Comparison of ENCODE assay signal across 7 mouse cellular contexts in the genomic region with DNA sequence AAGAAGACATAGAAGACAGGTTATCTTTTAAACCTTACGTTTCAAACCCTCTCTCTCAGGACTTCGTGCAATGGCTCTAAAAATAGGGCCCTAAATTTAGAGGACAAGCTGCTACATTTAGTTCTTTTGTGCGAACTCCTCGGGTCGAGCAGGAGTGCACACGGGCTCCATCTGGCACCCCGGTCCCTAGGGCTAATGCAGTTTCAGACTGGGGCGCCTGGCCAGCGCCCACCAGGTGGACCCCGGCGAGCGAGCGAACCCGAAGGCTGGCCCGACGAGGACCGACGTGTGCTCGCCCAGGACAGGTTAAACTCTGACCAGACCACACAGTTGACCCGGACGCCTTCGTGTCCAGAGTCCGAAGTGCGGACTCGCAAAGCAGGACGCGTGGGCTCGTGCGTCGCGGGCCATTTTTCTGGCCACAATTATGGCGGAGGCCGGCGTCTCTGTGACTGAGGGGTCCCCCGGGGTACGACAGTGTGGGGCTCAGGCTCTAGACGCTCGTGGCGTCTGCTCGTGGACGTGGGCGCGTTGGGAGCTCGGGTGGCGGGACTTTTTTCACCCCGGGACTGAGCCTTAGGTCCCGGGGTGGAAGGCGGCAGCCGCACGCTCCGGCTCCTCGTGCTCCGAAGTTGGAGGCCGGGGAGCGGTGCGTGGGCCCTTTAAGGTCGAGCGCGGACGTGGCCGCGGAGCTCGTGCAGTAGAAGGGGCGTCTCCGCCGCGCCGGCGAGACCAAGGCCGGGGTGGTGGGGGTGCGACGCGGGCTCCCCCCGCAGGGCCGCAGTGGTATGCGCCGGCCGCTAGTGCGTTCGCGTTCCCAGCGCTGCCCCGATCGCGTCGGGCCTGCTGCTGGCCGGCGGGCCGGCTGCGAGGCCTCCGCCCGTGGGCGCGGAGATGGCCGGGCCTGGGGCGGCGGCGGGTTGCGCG. TPM values are rescaled to one million over a fixed set of nuclear protein-coding genes. Genes with fewer than 3 reads are reported as not detected.
A peak's percentile ranks its signal among the peaks of the same experiment; 100 is the strongest.
DNase-seq lines count a peak whose midpoint lies in the region; ATAC-seq and TF ChIP-seq lines count a peak whose summit lies in the region.

No protein-coding gene starts in this region.

- H3K27me3 ChIP-seq in embryonic facial prominence, embryonic 11.5 days (ENCODE audit: control insufficient read depth, insufficient read depth, low read length): no peaks in the 10 kb centered on the region
- no peaks in the 10 kb centered on the region for H3K27me3 ChIP-seq in kidney, adult 2 months (replicated peaks; ENCODE audit: control insufficient read depth, insufficient read depth, low read length)
- H3K27me3 ChIP-seq in limb, embryonic 12.5 days: no peaks in the 10 kb centered on the region
- no peaks in the 10 kb centered on the region for H3K27me3 ChIP-seq in midbrain, embryonic 15.5 days (replicated peaks)
- no peaks in the 10 kb centered on the region for H3K27me3 ChIP-seq in spleen, adult 2 months (ENCODE audit: control insufficient read depth, insufficient read depth, low read length)

- H3K36me3 ChIP-seq in embryonic facial prominence, embryonic 11.5 days (replicated peaks; ENCODE audit: control insufficient read depth, insufficient read depth, low read depth, low read length): no peaks in the 10 kb centered on the region
- no peaks in the 10 kb centered on the region for H3K36me3 ChIP-seq in kidney, adult 2 months (ENCODE audit: control insufficient read depth, insufficient read depth, low read length)
- peaks cover under 1% of the 10 kb centered on the region; the same call in 1 of the 2 replicates for H3K36me3 ChIP-seq in limb, embryonic 12.5 days
- H3K36me3 ChIP-seq in midbrain, embryonic 15.5 days (replicated peaks): no peaks in the 10 kb centered on the region
- H3K36me3 ChIP-seq in spleen, adult 2 months (ENCODE audit: control insufficient read depth, insufficient read depth, low read length): no peaks in the 10 kb centered on the region

- peak overlapping the region; percentile 82 for H3K4me3 ChIP-seq in embryonic facial prominence, embryonic 11.5 days (ENCODE audit: low read depth, low read length)
- H3K4me3 ChIP-seq in kidney, adult 2 months (ENCODE audit: insufficient read depth, low read depth, low read length): peak overlapping the region; percentile 53
- H3K4me3 ChIP-seq in limb, embryonic 12.5 days (replicated peaks): peak overlapping the region; percentile 86
- H3K4me3 ChIP-seq in midbrain, embryonic 15.5 days: peak overlapping the region; percentile 87
- peak overlapping the region; percentile 89 for H3K4me3 ChIP-seq in spleen, adult 2 months (ENCODE audit: extremely low read depth, insufficient read depth, insufficient read length)

- DNase-seq in adrenal gland, postnatal 14 days: peak; percentile 96
- DNase-seq in embryonic facial prominence, embryonic 11.5 days (ENCODE audit: low spot score): peak; percentile 90
- peak; percentile 93 to 97 for DNase-seq in heart, adult 18-20 months
- peak; percentile 96 for DNase-seq in kidney, adult 2 months
- peak; percentile 82 to 87 for DNase-seq in spleen, adult 2 months (ENCODE audit: low read depth in 1 of 2, low spot score in 2 of 2)

- H3K9ac ChIP-seq in embryonic facial prominence, embryonic 11.5 days (replicated peaks; ENCODE audit: low read length): peak overlapping the region; percentile 93
- H3K9ac ChIP-seq in limb, embryonic 12.5 days (replicated peaks): peak overlapping the region; percentile 93
- peak overlapping the region; percentile 87 for H3K9ac ChIP-seq in midbrain, embryonic 15.5 days

- H3K4me2 ChIP-seq in embryonic facial prominence, embryonic 11.5 days (ENCODE audit: low read depth, low read length): peak overlapping the region; percentile 56
- peak overlapping the region; percentile 75 for H3K4me2 ChIP-seq in limb, embryonic 12.5 days
- H3K4me2 ChIP-seq in midbrain, embryonic 15.5 days: peak overlapping the region; percentile 64

- under 1% methylated on average over 84 of the region's 100 CpGs for WGBS in embryonic facial prominence, embryonic 11.5 days
- 1% methylated on average over 100 of the region's 100 CpGs for WGBS in kidney, adult 2 months
- under 1% methylated on average over 100 of the region's 100 CpGs for WGBS in limb, embryonic 12.5 days
- WGBS in midbrain, embryonic 15.5 days: under 1% methylated on average over 99 of the region's 100 CpGs
- under 1% methylated on average over 94 of the region's 100 CpGs for WGBS in spleen, adult 2 months

- no peaks in the 10 kb centered on the region; the same call in 1 of the 2 replicates for H3K4me1 ChIP-seq in embryonic facial prominence, embryonic 11.5 days (ENCODE audit: control insufficient read depth, insufficient read depth, low read length)
- peaks cover 14% of the 10 kb centered on the region; the same call in 1 of the 2 replicates for H3K4me1 ChIP-seq in kidney, adult 2 months (ENCODE audit: control insufficient read depth, insufficient read depth, low read length)
- H3K4me1 ChIP-seq in limb, embryonic 12.5 days (replicated peaks): peaks cover 19% of the 10 kb centered on the region
- peaks cover 31% of the 10 kb centered on the region for H3K4me1 ChIP-seq in midbrain, embryonic 15.5 days
- H3K4me1 ChIP-seq in spleen, adult 2 months (ENCODE audit: control insufficient read depth, insufficient read depth, insufficient read length): peaks cover 19% of the 10 kb centered on the region

- peak; percentile 22 for TF ChIP-seq POLR2A in kidney, adult 2 months (IDR thresholded peaks at IDR 0.05; ENCODE audit: low read depth, low read length)
- peak; percentile 69 for TF ChIP-seq POLR2A in spleen, adult 2 months (IDR thresholded peaks at IDR 0.05; ENCODE audit: low read depth, low read length)

- H3K27ac ChIP-seq in embryonic facial prominence, embryonic 11.5 days (replicated peaks; ENCODE audit: low read depth, low read length): peak overlapping the region; percentile 92
- H3K27ac ChIP-seq in kidney, adult 2 months (ENCODE audit: insufficient read depth, low read depth, low read length): peak overlapping the region; percentile 90
- peak overlapping the region; percentile 96 for H3K27ac ChIP-seq in limb, embryonic 12.5 days
- H3K27ac ChIP-seq in midbrain, embryonic 15.5 days: peak overlapping the region; percentile 89
- H3K27ac ChIP-seq in spleen, adult 2 months (ENCODE audit: insufficient read depth, low read length): peak overlapping the region; percentile 98

- no peak for TF ChIP-seq CTCF in kidney, adult 2 months (conservative IDR thresholded peaks at IDR 0.05; ENCODE audit: insufficient read depth, insufficient read length, low read depth, low read length)
- TF ChIP-seq CTCF in spleen, adult 2 months (IDR thresholded peaks at IDR 0.05; ENCODE audit: extremely low read depth, insufficient read depth, insufficient read length, insufficient replicate concordance): no peak

- ATAC-seq in embryonic facial prominence, embryonic 11.5 days (replicated peaks; ENCODE audit: insufficient number of reproducible peaks, low FRiP score, low TSS enrichment, low read depth): peak; percentile 95
- ATAC-seq in limb, embryonic 12.5 days (ENCODE audit: insufficient number of reproducible peaks, insufficient read depth, low FRiP score, low TSS enrichment, low read depth): peak; percentile 94
- peak; percentile 98 for ATAC-seq in midbrain, embryonic 15.5 days (replicated peaks)

- no peaks in the 10 kb centered on the region for H3K9me3 ChIP-seq in embryonic facial prominence, embryonic 11.5 days (replicated peaks; ENCODE audit: control insufficient read depth, low read length)
- H3K9me3 ChIP-seq in limb, embryonic 12.5 days: no peaks in the 10 kb centered on the region
- no peaks in the 10 kb centered on the region for H3K9me3 ChIP-seq in midbrain, embryonic 15.5 days

RNA-seq across cellular contexts. Expression of gene Mia2, which starts 35.3 kb away (rescaled TPM):
- 87.4 and 106 TPM in 2 replicates for total RNA-seq in adrenal gland, postnatal 14 days (2021)
- 62.8 and 71.9 TPM in 2 replicates for polyA plus RNA-seq in embryonic facial prominence, embryonic 11.5 days (2014; fragmentation: Nextera tagmentation; extraction: Ambion mirVana)
- 100 to 1,000 TPM in 1 of 2 experiments, 10 to 100 TPM in 1; 91.4 to 103 TPM for total RNA-seq in heart, adult 18-20 months (2021)
- polyA plus RNA-seq in kidney, adult 2 months (2012; rRNA removed): 95.3 and 102 TPM in 2 replicates
- polyA plus RNA-seq in limb, embryonic 12.5 days (2016; fragmentation: Nextera tagmentation; extraction: Ambion mirVana): 65.0 and 72.8 TPM in 2 replicates
- 28.4 and 30.7 TPM in 2 replicates for polyA plus RNA-seq in midbrain, embryonic 15.5 days (2015; fragmentation: Nextera tagmentation; extraction: Ambion mirVana)
- 16.5 and 18.9 TPM in 2 replicates for polyA plus RNA-seq in spleen, adult 2 months (2012; rRNA removed)

Comparison
In these comparisons a context has a peak if more than half of its experiments do, and no peak if none do; other contexts are left out.
1. Peak in every context shown above with its lines: DNase-seq, ATAC-seq, H3K4me3 ChIP-seq and H3K27ac ChIP-seq.